Mouse (Mus musculus): Measurements from ENCODE around the gene Mia.
A peak's percentile ranks its signal among the peaks of the same experiment; 100 is the strongest.

Mia gene

DNA sequence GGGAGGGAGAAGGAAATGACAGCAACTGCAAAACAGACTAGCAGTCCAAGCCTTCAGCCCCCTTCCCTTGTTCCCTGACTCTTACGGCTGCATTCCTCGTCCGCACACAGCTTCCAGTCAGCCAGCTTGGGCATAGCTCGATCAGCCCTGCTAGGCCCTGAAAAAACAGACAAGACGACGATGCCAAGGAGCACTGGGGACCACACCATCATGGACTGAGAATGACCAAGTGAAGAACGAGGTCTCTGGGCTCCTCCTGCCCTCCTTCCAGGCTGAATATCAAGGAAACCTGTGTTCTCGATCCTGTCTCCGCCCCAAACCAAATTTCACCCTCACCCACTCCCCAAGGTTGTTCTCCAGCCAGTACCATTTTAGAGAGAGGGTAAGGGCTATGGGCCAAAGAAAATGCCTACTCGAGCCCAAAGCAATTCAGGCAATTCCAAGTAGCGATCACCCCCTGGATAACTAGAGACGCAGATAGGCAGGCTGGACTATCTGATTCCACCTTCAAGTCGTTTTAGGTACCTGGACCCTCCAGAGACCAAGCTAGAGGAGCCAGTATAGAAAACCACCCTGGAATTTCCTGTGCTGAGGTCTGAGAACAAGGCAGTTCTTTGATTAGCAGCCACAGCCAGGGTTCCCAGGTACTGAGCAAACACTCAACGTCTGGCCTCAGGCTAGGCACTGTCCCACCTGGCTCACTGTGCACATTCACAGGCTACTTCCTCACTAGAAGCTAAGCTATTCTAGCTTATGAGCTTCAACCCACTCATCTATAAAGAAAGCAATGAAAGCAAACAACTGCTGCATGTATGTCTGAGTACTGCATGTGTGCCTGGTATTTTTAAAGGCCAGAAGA is at the start of gene Mia, which contains the start of gene Gm21983:
Gene Mia (minus strand): TSS at position 321 of the 859 bp plus-strand sequence.
Gene Gm21983 (minus strand): TSS at position 250 of the 859 bp plus-strand sequence.
- DNase-seq (ENCODE audit: low read depth, low spot score): no peak

DNA sequence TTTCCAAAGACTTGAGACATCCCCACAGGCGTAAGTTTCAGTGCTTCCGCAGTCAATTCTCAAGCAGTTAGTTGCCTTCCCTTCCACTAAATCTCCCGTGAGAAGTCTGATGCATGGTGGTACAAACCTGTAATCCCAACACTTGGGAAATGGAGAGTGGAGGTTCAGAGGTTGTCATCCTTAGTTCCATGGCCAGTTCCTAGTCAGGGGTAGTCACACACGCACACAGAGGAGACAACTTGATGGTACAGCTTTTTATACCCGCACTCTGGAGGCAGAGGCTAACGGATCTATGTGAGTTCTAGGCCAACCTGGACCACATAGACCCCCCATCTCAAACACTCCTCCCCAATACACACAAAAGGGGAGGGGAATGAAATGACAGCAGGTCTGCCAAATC is 47.9 kb upstream of the Mia start:
- DNase-seq (ENCODE audit: low read depth, low spot score): no peak

DNA sequence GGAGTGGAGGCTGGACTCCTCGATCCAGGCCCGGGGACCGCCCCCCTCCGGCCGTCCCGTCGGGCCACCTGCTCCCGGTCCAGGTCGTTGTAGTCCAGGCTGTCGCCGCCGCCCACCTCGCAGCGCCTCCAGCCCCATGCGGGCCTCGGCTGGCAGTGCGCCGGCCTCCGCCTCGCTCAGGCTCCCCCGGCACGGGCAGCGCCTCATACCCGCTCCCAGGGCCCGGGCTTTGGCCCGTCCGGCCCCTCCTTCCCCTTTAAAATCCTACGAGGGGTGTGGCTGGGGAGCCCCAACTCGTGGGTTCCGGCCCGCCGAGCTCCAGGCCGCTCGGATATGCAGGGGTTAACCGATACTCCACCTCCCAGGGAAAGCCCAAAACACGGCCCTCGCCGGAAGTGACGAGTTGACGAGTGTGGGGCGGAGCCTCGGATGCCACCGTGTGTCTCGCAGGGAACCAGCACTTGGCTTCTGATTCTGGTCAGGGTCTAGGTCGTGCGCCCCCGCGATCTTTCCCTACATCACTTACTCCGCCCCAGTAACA is 47.4 kb upstream of the Mia start, which contains the start of gene Itpkc:
Gene Itpkc (minus strand): TSS at position 381 of the 541 bp plus-strand sequence.
- peak; percentile 97 for DNase-seq (ENCODE audit: low read depth, low spot score)

DNA sequence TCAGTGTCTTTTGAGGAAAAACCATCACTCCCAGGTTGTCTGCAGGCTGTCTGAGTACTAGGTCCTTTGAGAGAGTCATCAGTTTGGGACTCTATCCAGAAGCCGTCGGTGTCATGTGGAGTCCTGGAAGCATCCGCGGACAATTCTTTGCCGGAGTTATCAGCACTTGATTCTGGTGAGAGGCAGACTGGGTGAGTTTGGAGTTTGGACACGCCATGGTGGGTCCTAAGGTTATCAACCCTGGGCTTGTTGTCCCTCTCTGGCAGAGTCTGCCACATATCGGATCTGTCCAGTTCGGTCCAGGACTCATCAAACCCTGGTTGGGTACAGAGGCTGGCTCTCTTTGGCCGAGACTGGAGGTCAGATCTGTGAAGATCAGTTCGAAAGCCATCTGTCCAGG is 46.7 kb upstream of the Mia start:
- peak; percentile 14 for DNase-seq (ENCODE audit: low read depth, low spot score)

DNA sequence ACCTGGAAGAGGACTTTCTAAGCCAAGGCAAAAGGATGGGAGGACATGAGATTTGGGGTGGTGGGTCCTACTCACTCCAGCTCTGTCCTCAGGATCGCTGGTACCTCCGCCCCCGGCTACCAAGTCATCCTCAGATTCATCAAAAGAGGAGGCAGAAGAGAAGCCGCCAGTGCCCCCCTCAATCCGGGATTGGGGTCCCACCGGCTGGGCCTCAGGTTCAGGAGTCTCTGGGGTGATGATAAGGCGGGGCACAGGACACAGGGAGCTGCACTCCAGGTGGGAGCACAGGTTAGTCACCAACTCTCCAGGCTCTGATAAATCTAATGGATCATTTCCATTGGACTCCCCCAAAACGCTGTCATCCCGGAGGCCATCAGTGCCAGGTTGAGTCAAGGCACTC is 46.3 kb upstream of the Mia start:
- DNase-seq (ENCODE audit: low read depth, low spot score): no peak

DNA sequence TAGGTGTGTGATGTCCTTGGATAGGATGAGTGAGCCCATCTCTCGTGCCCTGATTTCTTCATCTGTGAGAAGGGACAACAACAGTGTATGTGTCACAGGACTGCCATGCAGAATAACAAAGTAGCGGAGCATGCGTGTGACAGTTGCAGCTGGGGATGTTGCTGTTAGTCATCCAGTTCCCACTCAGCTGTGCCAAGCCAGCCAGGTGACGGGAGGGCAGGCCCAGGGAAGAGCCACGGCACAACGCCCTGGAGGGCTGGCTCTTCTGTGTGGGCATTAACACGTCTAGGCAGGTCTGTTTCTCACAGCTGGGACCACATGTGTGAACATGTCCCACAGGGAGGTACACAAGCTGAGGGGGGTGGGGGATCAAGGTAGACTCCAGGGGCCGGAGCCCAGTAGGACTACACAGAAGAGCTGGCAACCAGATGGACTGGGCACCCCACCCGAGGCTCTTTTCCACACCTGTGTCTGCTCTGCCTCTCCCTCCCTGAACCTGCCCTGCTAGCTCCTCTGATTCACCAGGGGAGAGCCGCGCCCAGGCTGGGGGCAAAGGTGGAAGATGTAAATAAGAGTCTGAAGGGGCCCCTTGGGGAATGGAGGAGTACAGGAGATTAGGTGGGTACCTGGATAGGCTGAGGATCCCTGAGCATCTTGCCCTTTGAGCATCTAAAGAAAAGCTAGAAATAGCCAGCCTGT is 44.1 kb upstream of the Mia start:
- DNase-seq (ENCODE audit: low read depth, low spot score): no peak

DNA sequence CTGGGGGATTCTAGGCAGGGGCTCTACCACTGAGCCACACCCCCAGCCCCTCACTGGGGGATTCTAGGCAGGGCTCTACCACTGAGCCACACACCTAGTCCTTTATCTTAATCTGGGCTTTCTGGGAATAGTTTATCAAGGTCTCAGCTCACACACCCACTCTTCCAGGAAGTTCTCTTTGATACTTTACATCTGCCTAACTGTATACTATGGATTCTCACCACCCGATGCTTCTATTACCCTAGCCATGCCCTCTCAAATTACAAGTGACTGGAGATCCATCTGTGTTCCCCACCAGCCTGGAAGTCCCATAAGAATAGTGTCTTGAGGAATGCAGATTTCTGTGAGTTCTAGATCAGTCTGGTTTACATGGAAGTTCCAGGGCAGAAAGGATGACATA is 41.6 kb upstream of the Mia start:
- no peak for DNase-seq (ENCODE audit: low read depth, low spot score)

DNA sequence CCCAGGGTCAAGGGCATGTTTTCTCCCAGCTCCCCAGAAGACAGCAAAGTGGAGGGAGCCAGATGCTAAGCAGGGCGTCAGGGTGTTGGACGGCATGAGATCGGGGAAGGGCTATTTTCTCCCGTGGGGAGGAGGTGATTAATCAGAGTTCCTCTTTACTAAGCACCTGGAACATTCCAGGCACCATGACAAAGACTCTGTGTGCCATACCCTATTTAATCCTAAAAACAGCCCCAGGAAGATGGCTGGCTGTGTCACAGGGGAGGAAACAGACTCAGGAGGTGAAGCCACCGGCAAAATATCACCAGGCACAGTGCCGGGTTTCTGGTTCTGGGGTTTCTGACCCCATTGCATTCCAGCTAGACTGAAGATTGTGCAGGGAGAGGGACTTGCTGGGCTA is 41.0 kb upstream of the Mia start:
- DNase-seq (ENCODE audit: low read depth, low spot score): no peak

DNA sequence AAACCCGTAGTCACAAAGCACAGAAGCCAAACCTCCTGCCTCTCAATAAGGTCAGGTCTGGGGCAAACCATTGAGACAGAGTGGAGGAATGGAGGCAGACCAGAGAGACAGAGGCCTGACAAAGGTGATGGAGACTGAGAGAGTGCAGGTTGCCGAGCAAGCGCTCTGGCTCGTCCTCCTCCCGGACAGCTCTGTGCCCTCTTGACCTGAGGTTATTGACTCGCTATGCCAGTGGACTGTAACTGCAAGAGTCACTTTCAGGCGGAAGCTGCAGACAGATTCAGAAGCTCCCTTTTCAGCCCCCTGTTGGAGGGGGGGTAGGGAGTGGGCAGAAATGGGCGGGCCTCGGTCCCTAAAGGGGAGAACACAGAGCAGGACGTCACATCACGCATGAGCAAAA is 39.0 kb upstream of the Mia start:
- no peak for DNase-seq (ENCODE audit: low read depth, low spot score)

DNA sequence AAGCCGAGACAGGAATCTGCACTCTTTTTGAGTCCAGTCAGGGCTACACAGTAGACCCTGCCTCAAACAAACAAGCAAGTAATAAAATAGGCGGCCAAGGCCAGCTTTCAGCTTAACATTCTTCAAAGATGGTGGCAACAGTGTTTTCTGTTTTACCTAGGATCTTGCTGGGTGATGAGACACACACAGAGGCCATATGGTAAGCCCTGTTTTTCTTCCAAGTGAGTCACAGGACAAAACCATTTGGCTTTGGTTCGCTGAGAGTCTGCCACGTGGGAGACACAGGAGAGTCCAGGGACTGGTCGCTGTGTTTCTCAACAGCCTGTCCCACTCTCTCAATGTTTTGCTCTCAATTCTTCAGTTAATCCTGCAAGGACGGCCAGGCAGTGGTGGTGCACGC is 37.6 kb upstream of the Mia start:
- DNase-seq (ENCODE audit: low read depth, low spot score): no peak

DNA sequence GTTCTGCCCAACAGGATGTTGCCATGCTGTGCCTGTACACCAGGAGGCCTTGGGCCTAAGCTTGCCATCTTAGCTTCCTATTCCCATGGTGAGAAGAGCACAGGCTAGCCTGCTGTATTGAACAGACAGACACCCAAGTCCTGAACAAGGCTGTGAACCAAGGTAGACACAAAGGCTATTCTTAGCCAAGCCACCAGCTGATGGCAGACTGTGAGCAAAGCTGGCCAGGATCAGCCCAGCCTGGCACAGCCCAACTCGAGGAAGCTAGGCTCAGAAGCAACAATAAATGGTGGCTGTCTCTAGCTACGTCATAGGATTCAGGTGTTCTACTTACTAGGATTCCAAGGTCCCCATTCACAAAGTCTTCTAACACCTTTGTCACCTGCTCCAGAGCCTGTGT is 31.7 kb upstream of the Mia start:
- no peak for DNase-seq (ENCODE audit: low read depth, low spot score)

DNA sequence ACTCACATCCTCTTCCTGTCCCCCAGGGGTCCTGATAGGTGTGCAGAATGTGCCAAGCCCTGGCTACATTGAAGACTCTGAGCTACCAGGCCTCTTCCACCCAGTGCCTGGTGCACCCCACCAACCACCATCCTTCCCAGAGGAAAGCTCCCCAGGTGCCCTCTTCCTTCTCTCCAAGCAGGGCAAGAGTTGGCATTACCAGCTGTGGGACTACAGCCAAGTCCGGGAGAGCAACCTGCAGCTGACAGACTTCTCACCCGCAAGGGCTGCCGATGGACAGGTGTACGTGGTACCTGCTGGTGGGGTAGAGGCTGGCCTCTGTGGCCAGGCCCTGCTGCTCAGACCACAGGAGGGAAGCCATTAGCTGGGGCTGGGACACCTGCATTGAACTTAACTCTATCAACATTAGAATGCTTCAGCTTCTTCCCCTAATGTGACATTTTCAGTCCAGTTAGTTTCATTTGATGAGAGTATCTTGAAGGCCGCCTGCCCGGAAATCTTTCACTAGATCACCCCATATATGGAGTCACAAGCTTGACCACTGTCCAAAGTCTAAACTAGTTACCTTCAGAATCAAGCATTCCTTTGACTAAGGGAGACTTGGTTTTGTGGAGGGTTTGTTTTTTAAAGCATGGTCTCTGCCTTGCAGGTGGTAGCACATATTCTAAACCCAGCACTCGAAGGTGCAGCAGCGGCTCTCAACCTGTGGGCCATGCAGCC is 22.9 kb upstream of the Mia start:
- DNase-seq (ENCODE audit: low read depth, low spot score): no peak

DNA sequence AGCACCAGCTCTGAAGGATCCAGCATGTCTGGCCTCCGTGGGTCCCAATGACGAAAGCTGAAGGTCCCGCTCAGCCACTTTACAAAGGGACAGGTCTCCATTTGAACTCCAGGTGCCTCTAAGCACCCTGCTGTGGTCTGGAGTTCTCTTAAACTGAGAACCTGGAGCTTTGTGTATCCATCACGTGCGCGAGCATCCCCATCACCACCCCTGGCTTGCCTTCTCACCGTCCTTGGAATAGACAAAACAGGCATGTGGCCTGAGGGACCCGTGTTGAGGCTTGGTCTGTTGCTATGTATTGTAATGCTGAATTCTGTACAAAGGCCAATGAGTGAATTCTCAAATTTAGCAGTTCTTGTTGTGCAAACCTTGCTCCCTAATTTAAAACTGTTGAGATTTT is 17.8 kb upstream of the Mia start:
- DNase-seq (ENCODE audit: low read depth, low spot score): no peak

DNA sequence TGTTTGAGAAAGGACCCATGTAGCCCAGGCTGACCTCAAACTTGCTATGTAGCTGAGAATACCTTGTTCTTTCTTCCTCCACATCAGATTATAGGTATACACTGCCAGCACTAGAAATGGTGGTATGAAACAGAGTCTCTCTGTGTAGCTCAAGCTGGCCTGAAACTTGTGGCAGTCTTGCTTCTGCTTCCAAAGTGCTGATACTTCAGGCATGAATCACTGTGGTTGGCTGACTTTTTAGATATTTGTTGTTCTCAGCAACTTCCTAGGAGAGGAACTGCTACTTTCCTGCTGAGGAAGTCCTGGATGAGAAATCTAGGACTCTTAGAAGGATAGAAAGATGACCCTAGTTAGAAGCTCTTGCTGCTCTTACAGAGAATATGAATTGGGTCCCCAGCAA is 17.4 kb upstream of the Mia start:
- no peak for DNase-seq (ENCODE audit: low read depth, low spot score)

DNA sequence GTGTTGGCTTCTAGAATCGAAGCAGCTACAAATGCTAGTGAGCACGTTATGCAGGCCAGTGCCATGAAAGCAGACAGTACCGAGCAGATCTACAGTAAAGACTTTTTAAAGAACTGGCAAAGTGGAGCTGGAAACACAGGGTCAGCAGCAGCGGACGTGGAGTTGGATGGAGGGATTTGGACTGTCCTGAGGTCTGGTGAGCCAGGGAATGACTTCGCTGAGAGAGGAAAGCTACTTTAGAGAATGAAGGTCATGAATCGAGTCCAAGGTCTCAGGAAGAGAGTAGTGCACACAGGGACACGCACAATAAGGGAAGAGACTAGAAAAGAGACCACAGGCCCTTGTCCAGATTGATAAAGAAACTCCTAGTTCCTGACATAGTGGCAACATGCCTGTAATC is 16.7 kb upstream of the Mia start:
- no peak for DNase-seq (ENCODE audit: low read depth, low spot score)

DNA sequence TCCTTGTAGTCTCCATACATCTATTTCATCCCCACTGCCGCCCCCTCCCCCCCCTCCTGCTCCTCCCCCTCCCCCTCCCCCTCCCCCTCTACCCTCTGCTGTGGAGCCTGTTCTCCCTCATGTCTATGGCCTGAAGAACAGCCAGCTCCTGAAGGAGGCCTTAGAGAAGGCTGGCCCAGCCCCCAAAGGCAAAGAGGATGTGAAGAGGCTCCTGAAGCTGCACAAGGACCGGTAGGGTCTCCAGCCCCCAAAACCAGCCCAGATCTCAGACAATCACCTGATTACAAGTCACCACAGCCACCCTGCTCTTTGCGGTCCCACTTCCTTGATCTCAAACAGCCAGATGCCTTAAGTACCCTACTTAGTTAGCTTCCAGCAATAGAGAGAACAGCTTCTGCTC is 16.2 kb upstream of the Mia start:
- DNase-seq (ENCODE audit: low read depth, low spot score): peak; percentile 12

DNA sequence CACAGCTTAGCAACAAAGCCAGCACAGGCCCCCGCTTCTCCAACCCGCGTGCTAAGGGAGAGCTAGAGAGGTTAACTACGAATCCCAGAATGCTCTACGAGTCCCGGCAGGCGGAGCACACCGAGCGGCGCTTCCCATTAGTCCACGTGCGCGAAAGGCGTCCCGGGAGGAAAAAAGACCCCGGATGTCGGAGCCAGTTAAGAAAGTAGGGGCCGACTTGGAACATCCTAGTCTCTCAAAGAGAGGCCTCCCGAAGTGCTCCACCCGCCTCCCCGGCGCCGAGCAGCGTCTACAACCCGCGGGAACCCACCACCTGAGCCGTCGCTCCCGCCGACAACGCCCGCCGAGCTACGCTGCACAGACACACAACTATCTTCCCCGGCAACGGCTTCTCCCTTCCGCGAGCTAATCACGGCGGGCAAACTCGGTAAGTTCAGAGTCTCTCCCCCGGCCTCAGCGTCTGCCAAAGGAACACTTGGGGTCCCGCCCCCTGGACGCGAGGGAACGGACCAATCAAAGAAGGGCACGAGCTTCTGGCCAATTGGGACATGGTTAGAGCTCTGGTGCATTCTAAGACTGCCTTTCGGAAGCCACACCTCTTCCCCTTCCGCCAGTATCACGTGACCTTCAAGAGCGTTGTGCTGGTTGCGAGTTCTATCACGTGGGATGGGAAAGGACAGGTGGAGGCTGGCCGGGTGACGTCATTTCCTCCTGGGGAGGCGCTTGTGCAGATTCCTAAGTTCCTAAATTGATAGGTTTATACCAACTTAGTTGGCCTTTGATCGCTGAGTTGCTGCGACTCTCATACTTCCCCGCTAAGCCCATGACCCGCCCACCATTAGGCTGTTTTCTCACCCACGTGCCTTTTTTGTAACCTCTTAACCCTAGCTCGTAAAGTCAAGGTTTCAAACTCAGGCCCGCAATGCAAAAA is 15.0 kb upstream of the Mia start, which contains the start of the genes BC024978 and Snrpa:
Gene BC024978 (plus strand): TSS at position 101 of the 931 bp plus-strand sequence.
Gene Snrpa (minus strand): TSS at position 591 of the 931 bp plus-strand sequence.
- peak; percentile 99 for DNase-seq (ENCODE audit: low read depth, low spot score)

DNA sequence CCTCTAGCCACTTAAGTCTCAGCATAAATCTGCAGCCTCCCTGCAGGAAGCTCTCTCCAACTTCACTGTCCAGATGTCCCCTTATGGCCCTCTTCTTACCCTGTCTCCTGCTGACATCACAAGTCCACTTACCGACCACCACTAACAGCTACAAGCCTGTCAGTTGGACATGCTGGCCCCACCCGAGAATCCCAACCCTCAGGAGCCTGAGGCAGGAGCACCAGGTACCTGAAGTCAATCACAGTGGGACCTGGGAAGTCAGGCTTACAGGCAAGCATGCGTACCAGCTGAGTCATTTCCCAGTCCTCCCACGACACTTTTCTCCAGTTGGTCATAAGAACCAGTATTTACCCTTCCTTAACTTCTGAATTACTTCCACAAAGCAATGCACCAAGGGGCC is 12.8 kb upstream of the Mia start:
- no peak for DNase-seq (ENCODE audit: low read depth, low spot score)

DNA sequence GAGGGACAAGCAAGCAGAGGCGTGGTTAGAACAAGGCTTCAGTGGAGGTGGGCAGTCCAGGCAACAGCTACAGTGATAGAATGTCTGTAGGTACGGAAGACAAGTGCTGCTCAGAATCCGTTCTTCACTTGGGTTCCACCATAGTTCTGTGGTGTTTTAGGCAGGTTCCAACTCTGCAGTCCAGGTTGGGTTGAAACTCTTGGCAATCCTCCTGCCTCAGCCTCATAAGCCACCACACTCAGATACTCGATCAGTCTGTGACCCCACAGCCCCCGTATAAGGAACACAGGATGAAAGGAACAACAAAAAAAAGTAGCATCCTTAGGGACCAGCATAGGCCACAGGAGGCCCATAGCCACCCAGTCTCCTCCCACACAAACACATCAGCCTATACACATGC is 11.5 kb upstream of the Mia start:
- no peak for DNase-seq (ENCODE audit: low read depth, low spot score)

DNA sequence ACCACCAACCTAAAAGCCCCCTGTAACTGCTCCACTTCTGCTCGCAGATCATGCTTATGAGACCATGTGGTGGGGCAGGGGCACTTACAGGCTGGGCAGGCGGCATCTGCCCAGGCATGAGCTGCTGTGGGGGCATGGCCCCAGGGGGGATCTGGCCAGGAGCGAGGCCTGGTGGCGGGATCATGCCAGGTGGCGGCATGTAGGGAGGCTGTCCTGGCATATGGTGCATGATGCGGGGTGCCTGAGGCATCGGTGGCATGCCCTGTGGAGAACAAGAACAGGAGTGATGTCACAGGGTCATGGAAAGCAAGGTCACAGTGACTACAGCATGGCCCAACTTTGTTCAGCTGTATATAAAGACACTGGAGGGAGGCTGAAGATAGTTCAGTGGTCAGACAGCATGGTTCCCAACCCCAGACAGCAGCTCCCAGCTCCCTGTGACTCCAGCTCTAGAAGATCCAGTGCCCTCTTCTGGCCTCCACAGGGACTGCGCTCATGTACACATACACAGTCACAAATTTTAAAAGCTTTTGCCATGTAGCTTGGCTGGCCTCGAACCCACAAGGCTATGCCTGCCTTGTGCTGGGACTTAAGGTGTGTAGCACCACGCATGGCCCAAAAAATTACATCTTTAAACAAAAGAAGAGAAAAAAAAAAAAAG is 8.4 kb upstream of the Mia start:
- peak; percentile 31 for DNase-seq (ENCODE audit: low read depth, low spot score)
